Mouse (Mus musculus): ENCODE data around the gene Gnmt.

Gene Gnmt

DNA sequence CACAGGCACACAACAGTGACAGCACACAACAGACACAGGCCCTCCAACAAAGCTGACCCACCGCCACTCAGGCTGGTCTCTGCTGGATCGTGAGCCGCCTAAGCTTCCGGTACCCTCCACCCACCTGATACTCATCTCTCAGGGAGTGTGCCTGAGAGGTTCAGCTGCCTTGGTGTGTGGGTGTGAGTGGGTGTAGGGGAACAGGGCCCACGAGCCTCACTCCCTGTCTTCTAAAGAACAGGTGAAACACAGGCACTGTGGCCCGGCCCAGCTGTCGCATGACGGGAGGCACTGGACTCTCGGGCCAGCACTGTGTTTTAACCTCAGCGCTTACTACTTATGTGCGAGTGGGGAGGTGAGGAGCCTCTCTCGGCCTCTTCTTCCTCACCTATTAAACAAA is 26.9 kb downstream of the Gnmt start:
- no peak for DNase-seq

DNA sequence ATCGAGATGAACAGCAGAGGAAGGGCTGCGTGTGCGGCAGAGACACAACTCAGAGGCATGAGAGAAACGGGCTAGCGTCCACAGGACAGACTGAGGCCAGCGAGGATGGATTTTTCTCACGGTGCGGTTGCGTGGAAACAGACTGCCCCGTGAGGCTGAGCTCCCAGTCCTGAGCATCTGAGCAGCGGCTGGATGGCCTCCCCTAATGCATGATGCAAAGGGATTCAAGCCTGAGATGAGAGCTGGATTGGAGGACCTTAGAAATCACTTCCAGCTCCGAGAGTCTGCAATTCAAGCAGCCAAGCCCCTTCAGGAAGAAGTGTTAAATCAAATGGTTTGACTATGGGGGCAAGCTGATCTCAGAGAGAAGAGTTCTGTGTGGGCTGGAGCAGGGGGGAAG is 27.5 kb downstream of the Gnmt start:
- no peak for DNase-seq

DNA sequence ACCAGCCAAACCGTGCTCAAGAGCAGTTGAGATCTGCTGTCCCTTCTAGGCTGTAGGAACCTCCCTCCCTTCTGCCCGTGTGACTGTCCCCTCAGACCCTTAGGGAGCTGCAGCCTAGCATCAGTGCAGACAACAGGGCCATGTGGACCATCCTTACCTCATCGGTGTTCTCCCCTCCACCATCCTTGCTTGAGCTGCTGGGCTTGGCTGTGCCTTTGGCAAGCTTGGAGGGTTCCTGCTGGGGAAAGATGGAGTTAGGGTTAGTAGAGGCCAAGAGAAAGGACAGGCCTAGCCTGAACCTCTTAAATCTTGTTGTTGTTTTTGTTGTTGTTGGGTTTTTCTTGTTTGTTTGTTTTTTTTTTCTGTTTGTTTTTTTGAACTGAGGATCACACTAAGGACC is 29.1 kb downstream of the Gnmt start:
- no peak for DNase-seq

DNA sequence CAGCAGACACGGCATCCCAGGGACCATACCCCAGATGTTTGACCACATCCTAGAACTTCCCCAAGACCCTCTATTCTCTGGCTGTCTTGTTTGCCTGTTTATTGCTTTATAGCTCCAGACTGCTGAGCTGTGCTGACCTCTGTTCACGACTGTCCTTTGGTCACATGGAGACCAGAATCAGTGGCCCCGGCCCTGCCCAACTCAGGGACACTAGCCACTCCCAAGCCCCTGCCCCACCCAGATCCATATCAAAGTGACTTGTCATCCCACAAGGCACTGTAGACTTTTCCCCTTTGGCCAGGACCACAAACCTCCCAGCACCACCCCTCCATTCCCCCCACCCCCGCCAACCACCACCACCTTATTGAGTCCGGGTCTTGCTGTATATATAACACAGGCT is 29.7 kb downstream of the Gnmt start:
- DNase-seq, result no peak

DNA sequence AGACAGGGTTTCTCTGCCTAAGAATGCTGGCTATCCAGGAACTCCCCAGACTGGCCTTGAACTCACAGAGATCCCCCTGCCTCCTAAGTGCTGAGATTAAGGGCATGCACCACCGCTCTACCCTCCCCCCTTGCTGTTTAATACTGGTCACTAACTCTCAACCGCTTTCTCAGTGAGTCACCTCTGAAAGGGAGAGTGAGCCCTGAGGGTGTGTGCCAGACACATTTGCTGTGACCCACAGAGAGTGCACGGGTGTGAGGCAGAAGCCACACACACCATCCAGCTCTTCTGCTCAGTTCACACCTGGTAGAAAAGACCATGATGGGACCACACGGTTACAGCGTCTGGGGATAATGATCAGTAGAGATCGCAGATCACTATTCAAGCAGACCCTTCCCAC is 30.5 kb downstream of the Gnmt start:
- no peak for DNase-seq

DNA sequence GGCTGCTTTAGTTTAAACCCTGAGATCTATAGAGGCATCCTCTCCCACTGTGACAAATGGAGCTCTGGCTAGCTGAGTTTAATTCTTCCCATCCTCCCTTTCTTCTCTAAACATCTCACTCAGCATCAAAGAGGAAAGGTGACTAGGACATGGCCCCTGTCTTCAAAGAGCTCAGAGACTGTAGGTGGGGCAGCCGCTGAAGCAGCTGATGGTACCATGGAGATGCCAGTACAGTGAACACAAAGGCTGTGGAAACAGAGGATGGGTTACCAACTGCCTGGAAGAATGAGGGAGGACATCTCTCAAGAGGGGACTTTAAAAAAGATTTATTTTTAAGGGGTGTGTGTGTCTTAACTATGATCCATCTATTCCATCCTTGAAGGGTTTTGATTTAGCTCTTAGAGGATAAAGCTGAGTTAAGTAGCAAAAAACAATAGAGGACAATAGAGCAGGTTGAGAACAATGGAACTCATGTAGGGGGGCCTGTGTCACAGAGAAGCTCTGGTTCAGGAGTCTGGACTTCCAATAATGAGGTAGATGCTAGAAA is 34.4 kb downstream of the Gnmt start:
- no peak for DNase-seq

DNA sequence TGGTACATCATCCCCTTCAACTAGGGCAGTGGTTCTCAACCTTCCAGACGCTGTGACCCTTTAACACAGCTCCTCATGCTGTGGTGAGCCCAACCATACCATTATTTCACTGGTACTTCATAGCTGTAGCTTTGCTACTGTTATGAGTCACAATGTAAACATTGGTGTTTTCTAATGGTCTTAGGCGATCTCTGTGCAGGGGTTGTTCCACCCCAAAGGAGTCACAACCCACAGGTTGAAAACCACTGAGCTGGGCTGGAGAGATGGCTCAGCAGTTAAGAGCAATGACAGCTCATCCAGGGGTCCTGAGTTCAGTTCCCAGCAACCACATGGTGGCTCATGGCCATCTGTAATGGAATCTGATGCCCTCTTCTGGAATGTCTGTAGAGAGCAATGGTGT is 37.6 kb downstream of the Gnmt start:
- DNase-seq, result no peak

DNA sequence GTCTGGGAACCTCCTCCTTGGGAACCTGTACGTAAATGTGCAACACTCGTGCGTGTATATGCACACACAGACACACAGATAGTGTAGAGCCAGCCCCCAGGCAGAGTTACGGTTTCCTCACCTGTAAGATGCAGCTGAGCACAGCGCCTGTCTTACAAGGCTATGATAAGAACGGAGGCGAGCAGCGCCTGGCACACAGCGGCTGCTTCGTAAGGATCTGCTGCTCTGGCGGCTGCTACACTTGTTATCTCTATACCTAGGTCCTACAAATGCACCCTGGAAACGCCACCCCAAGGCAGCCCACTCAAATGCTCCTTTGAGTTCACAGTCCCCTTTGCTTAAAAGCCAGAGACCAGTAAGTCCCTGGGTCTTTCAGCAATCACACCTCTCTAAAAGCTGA is 38.3 kb downstream of the Gnmt start:
- no peak for DNase-seq

DNA sequence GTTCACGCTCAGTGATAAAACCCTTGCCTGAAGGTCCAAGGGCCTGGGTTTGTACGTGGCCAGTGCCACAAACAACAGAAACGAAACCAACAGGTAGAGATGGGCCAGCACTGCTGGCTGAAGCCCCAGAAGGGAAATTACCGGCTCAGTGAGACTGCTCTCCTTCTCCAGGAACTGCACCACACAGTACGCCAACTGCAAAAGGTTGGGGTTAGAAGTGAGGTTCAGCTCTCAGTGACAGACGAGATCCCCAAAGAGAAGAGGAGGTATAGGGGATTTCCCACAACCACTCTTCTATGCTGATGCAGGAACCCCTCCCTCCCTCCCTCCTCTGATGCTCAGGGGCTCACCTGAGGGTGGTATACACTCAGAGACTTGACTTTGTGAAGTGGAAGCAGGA is 43.1 kb downstream of the Gnmt start:
- DNase-seq, result no peak

DNA sequence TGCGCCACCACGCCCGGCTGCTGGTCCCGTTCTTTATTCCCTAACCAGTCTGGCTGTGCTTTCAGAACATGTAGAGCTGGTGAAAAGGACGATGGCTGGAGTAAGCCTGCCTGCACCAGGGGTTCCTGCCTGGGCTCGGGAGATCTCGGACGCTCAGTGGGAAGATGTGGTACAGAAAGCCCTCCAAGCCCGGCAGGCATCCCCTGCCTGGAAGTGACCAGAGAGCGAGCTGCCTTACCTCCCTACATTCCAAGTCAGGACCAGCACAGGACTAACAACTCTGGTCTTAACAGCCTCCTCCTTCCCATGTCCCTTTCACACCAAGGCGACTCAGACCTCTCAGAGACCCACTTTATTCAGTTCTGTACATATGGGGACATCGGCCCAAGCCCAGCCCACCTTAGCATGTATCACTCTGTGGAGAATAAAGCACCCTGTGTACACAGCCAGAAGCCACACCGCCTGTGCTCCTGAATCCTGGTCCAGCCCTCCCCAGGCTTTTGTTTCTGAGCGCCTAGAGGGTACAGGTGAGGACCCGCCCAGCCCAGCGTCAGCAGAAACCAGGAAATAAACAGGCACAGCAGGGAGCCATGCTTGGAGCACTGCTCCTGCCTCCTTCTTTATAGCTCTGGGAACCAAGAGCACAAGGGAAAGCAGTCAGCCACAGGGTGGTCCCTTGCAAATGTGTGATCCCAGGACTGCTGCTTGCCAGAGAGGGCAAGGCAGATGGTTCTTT is 46.1 kb downstream of the Gnmt start:
- no peak for DNase-seq

DNA sequence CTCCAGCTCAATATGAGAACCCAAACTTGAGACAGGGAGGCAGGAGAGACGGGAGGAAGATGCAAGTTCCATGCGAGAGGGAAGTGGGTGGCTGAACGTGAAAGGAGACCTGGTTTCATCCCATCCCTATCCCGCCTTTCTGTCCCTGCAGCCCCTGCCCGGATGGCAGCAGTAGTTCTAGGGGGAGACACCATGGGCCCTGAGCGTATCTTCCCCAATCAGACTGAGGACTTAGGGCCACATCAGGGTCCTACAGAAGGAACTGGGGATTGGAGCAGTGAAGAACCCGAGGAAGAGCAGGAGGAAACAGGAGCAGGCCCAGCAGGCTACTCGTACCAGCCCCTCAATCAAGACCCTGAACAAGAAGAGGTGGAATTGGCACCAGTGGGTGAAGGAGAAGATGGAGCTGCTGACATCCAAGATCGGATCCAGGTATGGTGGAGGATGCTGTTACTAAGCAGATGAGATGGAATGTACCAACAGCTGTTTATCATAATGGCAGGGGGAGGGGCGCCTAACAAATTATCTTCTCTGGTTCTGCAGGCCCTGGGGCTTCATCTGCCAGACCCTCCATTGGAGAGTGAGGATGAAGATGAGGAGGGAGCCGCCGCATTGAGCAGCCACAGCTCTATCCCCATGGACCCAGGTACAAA is 47.4 kb downstream of the Gnmt start:
- DNase-seq, result peak; percentile 11 to 13

DNA sequence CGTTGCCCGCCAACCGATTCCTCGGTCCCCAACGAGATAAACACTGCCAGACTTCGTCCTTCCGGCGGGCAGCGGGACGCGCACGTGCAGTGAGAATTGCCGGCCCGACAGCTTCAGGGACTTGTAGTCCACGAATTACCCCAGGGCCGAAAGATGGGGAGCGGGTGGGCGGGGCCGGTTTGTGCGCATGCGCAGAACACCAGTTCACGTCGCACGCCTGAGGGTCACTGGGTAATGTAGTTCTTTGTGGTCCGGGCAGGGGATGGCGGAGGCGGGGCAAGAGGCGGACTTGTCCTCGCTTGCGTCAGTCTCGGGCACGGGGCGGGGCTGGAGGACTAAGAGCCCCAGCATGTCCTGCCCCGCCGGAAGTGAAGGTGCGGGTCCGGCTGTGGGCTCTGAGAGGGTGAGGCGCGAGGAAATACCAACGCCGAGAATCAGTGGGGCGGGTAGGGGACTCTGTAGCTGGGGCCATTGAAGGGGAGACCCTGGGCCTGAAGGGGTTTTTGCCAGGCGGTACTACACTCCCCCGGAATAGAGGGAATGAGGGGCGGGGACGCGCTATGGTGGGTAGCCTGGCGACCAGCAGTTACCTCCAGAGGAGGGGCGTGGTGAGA is 48.1 kb downstream of the Gnmt start, which contains the start of gene Klhdc3:
Gene Klhdc3, minus strand, starts transcription at position 155 of the 614 bp plus-strand sequence.
- DNase-seq, result peak; percentile 96 to 98

DNA sequence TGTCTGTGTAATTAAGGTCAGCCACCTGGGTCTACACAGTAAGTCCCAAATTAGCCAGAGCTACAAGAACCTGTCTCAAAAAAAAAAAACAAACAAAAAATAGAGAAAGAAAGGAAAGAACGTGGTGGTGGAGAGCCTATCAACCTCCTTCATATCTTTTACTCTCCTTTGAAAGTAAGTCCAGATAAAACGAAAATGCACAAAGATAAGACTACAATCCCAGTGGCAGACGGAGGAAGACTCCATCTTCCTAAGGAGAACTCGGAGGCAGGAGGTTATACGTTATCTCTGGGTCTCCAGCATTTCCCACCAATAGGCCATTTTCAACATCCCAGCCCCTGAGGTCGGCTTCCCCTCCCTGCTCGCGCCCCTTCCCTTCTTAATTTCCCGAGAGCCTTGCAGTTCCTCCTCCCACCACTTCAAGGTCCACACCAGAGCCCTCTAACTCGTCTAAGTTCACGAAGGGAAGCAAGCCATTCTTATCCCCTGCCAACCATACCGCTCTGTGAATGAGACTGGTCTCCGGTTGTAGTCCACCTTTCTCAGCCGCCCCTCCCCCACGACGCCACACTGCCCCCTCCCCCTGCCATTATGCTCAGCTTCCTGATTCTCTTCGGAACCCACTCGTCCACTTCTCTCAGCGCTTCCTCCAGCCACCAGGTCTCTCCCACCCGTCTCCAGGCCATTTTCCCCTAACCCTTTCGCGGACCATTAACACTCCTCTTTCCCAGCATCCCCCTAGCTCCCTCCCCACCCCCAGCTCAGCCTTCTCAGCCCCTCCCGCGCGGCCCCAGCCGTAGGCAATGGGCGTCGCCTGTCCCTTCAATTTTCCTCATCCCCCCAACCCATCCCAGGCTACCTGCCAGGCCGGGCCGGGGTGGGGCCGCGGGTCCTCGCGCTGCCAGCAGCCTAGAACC is 48.9 kb downstream of the Gnmt start:
- DNase-seq, result peak; percentile 44 to 50

DNA sequence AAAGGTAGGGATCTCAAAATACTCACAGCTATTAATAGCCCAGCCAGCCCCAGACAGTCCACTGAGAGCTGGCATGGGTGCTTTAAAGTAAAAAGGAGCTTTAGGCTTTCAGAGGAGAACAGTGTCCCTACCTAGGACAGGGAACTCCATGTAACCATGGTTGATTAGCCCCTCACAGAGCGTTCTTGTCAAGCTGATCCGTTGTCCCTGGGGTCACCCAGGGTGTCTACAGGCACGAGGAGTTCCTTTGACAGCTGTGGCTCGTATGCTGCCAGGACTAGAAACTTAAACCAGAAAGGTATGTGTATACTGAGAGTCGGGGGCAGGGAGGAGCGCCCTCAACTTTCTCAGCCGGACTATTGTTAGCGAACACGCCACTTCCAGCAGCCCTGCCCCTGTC is 50.1 kb downstream of the Gnmt start:
- DNase-seq, result no peak

DNA sequence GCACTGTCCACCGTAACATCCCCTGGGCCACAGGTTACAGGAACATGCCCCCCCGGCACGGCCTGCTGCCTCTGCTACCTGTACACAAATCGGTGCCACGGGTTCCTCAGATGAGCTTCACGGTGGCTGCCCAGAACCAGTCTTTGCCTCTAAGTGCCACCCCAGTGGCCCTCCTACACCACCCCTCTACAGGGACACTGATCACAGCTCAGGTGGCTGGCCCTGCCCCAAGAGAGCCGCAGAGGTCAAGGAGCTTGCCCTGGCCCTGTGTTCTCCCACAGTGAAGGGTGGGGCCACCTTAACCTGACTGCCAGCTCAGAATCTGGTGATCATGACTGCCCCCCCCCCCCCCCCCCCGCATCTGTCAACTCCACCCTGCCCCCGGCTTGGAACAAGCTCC is 50.6 kb downstream of the Gnmt start, which contains the start of gene Mea1:
Gene Mea1, plus strand, starts transcription at position 378 of the 400 bp plus-strand sequence.
- DNase-seq, result no peak
